Mouse (Mus musculus): ENCODE results near the gene Mgll. TPM values are rescaled to one million over a fixed set of nuclear protein-coding genes. Genes with fewer than 3 reads are reported as not detected.

Mgll gene
- polyA plus RNA-seq, 1 experiment from 2014 or later, result 44.4 TPM

DNA sequence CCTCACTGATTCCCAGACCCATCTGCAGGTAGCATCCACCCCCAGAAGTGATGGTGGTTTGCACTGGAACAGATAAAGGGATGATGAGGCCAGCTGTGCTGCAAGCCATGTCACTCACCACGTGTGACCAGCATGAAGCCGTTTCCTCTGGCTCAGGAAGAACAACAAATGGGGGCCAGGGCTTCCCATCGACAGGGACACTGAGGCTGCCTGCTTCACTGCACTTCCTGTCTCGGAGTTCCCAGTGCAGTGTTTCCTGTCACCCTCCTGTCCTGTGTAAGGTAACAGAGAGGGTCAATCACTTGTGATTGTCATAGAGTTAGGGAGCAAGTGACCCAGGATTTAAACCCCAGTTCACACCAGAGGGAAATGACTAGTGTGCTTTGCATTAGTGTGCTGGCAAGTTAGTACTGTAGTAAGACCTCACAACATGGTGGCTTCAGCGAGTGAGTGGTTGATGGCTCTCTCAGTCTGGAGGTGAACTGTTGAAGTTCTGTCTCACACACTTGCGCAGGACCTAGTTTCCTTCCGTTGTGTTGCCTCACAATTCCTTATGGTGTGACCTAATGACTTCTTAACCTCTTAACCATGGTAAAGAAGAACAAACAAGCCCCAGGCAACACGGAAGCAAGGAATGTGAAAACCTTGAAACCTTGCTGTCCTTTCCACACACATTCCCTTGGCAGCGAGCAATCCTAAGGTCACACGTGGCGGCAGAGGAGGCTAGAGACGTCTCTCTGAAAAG lies 23.3 kb downstream of the Mgll start:
- Histone ChIP-seq H3K27me3 (no peaks in the 10 kb centered on the region), H3K4me3 (no peak overlapping the region), H3K4me2 (no peak overlapping the region), H3K27ac (no peak overlapping the region), H3K9ac (no peak overlapping the region), H3K4me1 (replicated peaks) (peaks cover 14% of the 10 kb centered on the region), H3K9me3 (replicated peaks) (no peaks in the 10 kb centered on the region), H3K36me3 (no peaks in the 10 kb centered on the region)
- 67% methylated on average over 12 of the region's 12 CpGs for WGBS
- ATAC-seq (replicated peaks; ENCODE audit: insufficient number of reproducible peaks, insufficient read depth, low FRiP score, low read depth), result no peak

DNA sequence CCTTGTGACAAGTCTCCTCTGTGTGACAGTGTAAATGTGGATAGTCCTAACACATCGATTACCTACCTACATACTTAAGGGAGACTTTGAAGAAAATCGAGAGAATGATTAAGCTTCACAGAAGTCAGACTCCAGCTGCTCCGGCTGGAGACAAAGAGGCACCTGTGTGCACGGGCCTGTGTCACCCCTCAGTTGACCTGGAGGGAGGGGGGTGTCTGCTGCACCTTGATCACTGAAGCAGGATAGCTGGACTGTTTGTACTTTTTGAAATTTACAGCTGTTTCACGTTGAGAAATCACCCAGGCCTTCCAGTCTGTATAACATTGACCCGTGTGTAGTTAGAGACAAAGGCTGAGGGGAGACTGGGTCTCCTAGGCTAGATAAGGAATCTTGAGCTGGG lies 26.7 kb downstream of the Mgll start:
- no peaks in the 10 kb centered on the region for H3K27me3 ChIP-seq
- peaks cover 22% of the 10 kb centered on the region for H3K4me1 ChIP-seq (replicated peaks)
- H3K4me3 ChIP-seq, result no peak overlapping the region
- no peak overlapping the region for H3K27ac ChIP-seq
- H3K9me3 ChIP-seq (replicated peaks), result no peaks in the 10 kb centered on the region
- 63% methylated on average over 6 of the region's 6 CpGs for WGBS
- no peak overlapping the region for H3K9ac ChIP-seq
- no peak for ATAC-seq (replicated peaks; ENCODE audit: insufficient number of reproducible peaks, insufficient read depth, low FRiP score, low read depth)
- no peaks in the 10 kb centered on the region for H3K36me3 ChIP-seq
- no peak overlapping the region for H3K4me2 ChIP-seq

DNA sequence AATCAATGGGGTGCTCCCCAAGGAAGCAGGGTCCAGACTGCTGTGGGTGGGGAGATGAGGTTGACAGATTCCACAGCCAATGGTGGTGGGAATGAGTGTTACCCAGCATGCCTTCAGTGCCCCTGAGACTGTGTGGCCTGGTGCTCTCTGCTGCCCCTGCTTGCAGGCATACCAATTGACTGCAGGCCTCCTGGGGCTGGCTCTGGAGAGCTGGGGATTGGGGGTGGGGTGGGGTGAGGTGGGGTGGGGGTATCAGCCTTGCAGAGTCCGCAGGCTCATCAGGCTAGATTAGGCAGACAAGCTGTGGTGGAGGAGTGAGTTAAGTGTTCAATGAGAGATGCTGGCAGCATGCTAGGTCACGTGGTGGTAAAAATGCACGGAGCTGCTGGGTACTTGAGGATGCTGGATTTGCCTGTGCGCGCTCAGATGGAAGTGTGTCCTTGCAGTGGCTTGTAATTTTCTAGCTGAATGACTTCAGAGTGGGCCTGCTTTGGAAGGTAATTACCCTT lies 28.6 kb downstream of the Mgll start:
- no peak overlapping the region for H3K4me3 ChIP-seq
- WGBS, result 47% methylated on average over 5 of the region's 5 CpGs
- peaks cover 24% of the 10 kb centered on the region for H3K4me1 ChIP-seq (replicated peaks)
- H3K4me2 ChIP-seq, result no peak overlapping the region
- H3K9ac ChIP-seq, result no peak overlapping the region
- no peaks in the 10 kb centered on the region for H3K27me3 ChIP-seq
- peak; percentile 53 for ATAC-seq (replicated peaks; ENCODE audit: insufficient number of reproducible peaks, insufficient read depth, low FRiP score, low read depth)
- H3K9me3 ChIP-seq (replicated peaks), result no peaks in the 10 kb centered on the region
- H3K27ac ChIP-seq, result peak overlapping the region; percentile 59
- H3K36me3 ChIP-seq, result no peaks in the 10 kb centered on the region

DNA sequence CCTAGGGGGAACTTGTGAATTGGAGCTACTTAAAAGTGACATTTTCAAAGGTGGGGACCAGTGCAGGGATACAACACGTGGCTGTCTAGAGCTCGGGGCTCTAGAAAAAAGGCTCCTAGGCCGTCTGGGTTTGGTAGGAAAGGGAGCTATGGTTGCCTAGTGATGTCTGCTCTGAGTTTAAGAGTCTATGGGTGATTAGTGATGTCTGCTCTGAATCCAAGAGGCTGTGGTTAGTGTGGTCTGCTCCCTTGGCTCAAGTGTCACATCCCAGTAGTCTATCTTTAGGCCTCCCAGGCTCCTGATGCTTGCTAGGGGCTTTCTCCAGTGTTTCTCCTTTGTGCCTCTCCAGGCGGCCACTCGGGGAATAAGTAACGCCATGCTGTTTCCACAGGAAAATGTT lies 29.4 kb downstream of the Mgll start:
- H3K4me2 ChIP-seq, result no peak overlapping the region

DNA sequence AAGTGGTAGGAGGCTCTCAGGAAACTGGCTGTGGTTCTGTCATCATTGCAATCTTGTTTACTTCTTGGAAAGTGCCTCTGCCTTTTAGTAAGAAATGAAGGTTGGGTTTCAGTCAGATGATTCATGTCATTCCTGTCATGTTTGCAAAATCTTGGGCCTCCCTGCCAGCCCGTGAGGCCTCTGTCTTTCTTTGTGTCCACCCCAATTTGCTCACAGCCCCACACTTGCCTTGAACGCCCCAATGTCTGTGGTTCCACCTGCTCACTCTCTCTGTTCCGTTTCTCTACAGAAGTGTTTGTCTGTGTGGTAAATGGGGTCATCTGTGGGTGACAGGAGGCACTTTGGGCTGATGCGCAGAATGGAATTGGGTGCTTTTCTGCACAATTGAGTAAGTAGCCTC lies 32.8 kb downstream of the Mgll start:
- Histone ChIP-seq H3K27ac (no peak overlapping the region), H3K9ac (no peak overlapping the region), H3K4me3 (no peak overlapping the region), H3K4me1 (replicated peaks) (peaks cover 61% of the 10 kb centered on the region), H3K9me3 (replicated peaks) (no peaks in the 10 kb centered on the region), H3K27me3 (0 out of 2 replicates have a peak, but pooled peaks cover 3% of the 10 kb centered on the region), H3K4me2 (no peak overlapping the region), H3K36me3 (no peaks in the 10 kb centered on the region)
- 80% methylated on average over 4 of the region's 4 CpGs for WGBS
- no peak for ATAC-seq (replicated peaks; ENCODE audit: insufficient number of reproducible peaks, insufficient read depth, low FRiP score, low read depth)

More for the DNA sequence above, 29.4 kb downstream of the Mgll start:
- no peaks in the 10 kb centered on the region for H3K27me3 ChIP-seq
- no peak overlapping the region for H3K9ac ChIP-seq
- no peaks in the 10 kb centered on the region for H3K9me3 ChIP-seq (replicated peaks)
- peaks cover 32% of the 10 kb centered on the region for H3K4me1 ChIP-seq (replicated peaks)
- H3K36me3 ChIP-seq, result no peaks in the 10 kb centered on the region
- ATAC-seq (replicated peaks; ENCODE audit: insufficient number of reproducible peaks, insufficient read depth, low FRiP score, low read depth), result no peak
- H3K4me3 ChIP-seq, result no peak overlapping the region
- 60% methylated on average over 6 of the region's 6 CpGs for WGBS
- H3K27ac ChIP-seq, result peak overlapping the region; percentile 59; the same call in 1 of the 2 replicates

DNA sequence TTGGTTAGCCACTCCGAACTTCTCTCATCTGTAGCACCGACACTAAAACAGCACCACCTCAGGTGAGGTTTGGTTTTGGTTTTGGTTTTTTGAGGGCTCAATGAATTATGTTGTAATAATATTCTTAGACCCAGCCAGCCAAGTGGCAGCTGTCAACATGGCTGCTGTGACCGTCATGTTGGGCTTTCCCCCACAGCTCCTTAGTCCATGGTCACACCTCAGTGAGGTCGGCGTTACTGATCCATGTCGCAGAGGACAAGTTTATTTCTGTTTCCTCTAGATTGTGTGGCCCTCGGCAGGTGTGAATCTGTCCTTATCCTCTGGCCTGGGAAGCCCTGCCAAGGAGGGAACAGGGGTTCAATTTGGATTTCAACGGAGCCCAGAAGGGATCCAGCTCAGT lies 33.9 kb downstream of the Mgll start:
- ATAC-seq (replicated peaks; ENCODE audit: insufficient number of reproducible peaks, insufficient read depth, low FRiP score, low read depth), result no peak
- H3K36me3 ChIP-seq, result no peaks in the 10 kb centered on the region
- no peak overlapping the region for H3K4me2 ChIP-seq
- 56% methylated on average over 8 of the region's 8 CpGs for WGBS
- no peak overlapping the region for H3K9ac ChIP-seq
- H3K27ac ChIP-seq, result peak overlapping the region; percentile 57
- no peaks in the 10 kb centered on the region for H3K9me3 ChIP-seq (replicated peaks)
- H3K27me3 ChIP-seq, result 0 out of 2 replicates have a peak, but pooled peaks cover 3% of the 10 kb centered on the region
- H3K4me3 ChIP-seq, result no peak overlapping the region
- peaks cover 61% of the 10 kb centered on the region for H3K4me1 ChIP-seq (replicated peaks)

DNA sequence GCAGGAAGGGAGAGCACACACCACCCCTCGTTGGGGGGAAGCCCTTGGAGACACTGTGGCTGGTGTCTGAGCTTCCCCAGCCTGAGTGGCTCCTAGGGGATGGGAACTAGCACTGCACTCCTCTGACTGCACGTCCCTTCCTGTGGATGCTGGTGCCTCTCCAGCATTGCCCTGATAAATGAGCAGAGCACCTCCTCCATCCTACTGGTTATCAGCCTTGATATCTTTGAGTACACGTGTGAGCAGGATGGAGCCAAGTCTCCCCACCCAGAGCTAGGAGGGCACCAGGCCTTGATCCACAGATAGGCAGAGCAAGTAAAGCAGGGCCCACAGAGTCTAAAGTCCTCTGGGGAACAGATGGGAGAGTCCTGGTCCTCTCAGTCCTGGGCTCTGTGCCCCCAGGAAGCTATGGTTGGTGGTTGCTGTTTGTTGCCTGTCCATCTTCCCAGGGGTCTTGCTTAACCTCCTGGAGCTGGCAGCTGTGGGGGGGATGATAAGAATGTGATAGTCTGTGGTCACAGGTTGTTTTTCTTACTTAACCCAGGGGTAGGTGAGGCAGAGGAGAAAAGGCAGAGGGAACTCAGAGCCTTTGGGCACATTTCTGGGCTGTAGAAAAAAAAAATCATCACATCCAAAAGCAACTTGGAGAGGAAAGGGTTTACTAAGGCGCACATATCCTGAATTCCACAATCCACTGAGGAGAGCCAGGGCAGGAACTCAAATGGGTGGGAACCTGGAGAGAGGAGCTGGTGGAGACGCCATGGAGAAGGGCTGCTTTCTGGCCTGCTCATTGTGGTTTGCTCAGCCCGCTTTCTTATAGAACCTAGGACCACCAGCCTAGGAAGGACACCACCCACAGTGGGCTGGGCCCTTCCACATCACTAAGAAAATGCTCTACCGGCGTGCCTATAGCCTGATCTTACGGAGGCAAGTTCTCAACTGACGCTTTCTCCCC lies 34.6 kb downstream of the Mgll start:
- peak; percentile 41 for ATAC-seq (replicated peaks; ENCODE audit: insufficient number of reproducible peaks, insufficient read depth, low FRiP score, low read depth)
- Histone ChIP-seq H3K4me1 (replicated peaks) (peaks cover 60% of the 10 kb centered on the region), H3K36me3 (no peaks in the 10 kb centered on the region), H3K4me2 (0 out of 2 replicates have a peak overlapping the region, but pooled peaks have one; percentile 6), H3K27ac (peak overlapping the region; percentile 57), H3K9ac (no peak overlapping the region), H3K27me3 (0 out of 2 replicates have a peak, but pooled peaks cover 3% of the 10 kb centered on the region), H3K4me3 (no peak overlapping the region), H3K9me3 (replicated peaks) (no peaks in the 10 kb centered on the region)
- 55% methylated on average over 10 of the region's 10 CpGs for WGBS

DNA sequence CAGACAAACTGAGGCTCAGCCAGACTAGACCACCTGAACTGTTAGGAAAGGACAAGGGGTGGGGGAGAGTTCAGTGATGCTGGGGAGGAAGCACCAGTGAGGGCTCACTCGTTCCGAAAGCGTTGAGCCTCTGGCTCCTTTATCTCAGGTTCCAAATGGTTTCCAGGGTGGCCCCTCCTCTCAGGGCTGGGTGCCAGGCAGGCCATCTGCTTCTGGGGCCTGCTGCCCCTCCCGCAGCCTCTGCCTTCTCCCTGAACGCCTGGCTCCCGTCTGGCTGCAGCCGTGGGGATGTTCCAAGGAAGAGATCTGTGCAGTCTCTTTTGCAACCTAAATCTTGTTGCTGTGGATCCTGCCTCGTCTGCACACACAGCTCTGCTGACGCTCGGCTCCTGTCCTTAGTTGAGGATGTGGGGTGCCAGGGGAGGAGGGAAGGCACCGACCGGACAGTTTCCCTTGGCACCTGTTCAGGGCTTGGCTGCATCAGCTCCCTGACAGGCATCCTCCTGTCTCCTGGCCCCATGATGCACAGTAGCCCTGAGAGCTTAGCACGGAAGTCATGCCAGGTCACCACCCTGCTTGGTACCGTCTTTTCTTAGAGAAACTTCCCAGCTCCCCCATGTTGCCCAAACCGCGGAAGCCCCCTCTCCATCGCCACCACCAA lies 35.7 kb downstream of the Mgll start:
- Histone ChIP-seq H3K4me3 (no peak overlapping the region), H3K9ac (0 out of 2 replicates have a peak overlapping the region, but pooled peaks have one; percentile 2), H3K4me1 (replicated peaks) (peaks cover 66% of the 10 kb centered on the region), H3K27ac (peak overlapping the region; percentile 57), H3K36me3 (no peaks in the 10 kb centered on the region), H3K4me2 (peak overlapping the region; percentile 6), H3K9me3 (replicated peaks) (no peaks in the 10 kb centered on the region), H3K27me3 (0 out of 2 replicates have a peak, but pooled peaks cover 3% of the 10 kb centered on the region)
- peak; percentile 59 for ATAC-seq (replicated peaks; ENCODE audit: insufficient number of reproducible peaks, insufficient read depth, low FRiP score, low read depth)
- WGBS, result 31% methylated on average over 17 of the region's 17 CpGs

DNA sequence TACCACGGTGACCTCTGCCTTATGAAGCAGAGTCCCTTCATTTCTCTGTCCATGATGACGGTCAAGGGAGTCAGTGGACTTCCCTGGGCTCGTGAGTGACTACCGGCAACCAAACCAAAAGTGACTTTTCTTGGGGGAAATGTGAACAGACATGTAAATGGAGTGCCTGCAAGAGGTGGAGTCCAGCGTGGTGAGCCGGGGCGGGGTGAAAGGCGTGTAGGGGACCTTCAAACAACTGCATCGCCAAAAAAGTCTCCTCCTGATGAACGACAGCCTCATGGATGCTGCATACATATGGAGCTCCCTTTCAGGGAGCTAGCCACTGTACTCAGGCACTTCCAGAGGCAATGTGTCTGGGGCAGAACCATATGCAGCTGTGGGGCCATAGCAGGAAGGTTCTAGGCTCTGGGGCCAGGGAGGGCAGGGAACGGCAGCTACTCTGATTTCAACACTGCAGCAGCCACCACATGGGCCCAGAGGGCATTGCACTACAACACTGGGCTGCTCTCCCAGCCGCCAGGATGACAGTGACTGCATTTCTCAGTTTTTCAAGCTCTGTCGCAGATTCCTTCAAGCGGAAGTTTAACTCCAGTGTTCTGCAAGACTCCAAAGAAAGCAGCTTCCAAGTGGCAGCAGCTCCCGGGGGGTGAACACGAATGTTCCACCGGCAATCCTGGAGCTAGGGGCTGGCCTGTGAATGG lies 36.9 kb downstream of the Mgll start:
- H3K27me3 ChIP-seq, result 0 out of 2 replicates have a peak, but pooled peaks cover 3% of the 10 kb centered on the region
- no peak overlapping the region for H3K4me3 ChIP-seq
- H3K9me3 ChIP-seq (replicated peaks), result no peaks in the 10 kb centered on the region
- H3K9ac ChIP-seq, result no peak overlapping the region
- no peak for ATAC-seq (replicated peaks; ENCODE audit: insufficient number of reproducible peaks, insufficient read depth, low FRiP score, low read depth)
- H3K4me1 ChIP-seq (replicated peaks), result peaks cover 73% of the 10 kb centered on the region
- H3K4me2 ChIP-seq, result no peak overlapping the region
- 77% methylated on average over 17 of the region's 17 CpGs for WGBS
- no peaks in the 10 kb centered on the region for H3K36me3 ChIP-seq
- H3K27ac ChIP-seq, result peak overlapping the region; percentile 74; the same call in 1 of the 2 replicates

DNA sequence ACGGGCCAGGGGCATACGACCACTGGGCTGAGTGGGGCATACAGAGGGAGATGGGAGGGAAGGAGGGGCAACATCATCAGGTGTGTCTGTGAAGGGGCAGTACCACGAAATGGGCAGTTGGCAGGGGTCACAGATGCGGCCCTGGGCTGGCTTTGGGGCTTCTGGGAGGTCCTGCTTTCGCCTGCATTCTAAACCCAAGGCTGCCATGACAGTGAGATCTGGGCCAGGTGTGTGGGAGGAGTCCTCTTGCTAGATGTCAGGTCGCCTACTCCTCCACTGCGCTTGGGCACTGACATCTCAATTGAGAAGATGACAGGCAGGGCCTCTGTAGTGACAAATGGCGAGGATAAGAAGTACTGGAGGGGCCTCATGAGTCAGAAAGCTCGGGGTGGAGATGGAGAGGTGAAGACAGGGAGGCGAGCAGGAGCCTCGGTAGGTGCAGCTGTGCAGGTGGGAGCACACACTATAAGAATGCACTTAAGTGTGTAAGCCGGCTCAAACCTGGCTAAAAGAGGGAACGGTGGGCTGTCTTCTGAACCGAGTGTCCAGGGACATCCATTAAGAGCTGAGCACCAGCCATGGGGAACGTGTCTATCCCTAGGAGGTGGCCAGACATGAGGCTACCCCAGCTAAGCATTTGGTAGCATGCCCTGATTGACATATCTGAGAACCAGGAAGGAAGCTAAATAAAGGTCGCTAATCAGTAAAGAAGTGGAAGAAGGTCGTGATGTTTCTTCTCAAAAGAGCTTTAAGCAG lies 37.6 kb downstream of the Mgll start:
- Histone ChIP-seq H3K4me2 (peak overlapping the region; percentile 43; the same call in 1 of the 2 replicates), H3K27me3 (0 out of 2 replicates have a peak, but pooled peaks cover 3% of the 10 kb centered on the region), H3K36me3 (no peaks in the 10 kb centered on the region), H3K9me3 (replicated peaks) (no peaks in the 10 kb centered on the region), H3K27ac (peak overlapping the region; percentile 74; the same call in 1 of the 2 replicates), H3K4me3 (no peak overlapping the region), H3K4me1 (replicated peaks) (peaks cover 80% of the 10 kb centered on the region), H3K9ac (no peak overlapping the region)
- ATAC-seq (replicated peaks; ENCODE audit: insufficient number of reproducible peaks, insufficient read depth, low FRiP score, low read depth), result no peak
- 58% methylated on average over 17 of the region's 17 CpGs for WGBS
